Mouse (Mus musculus): ENCODE measurements around the gene Sfxn1. TPM values are rescaled to one million over a fixed set of nuclear protein-coding genes. Genes with fewer than 3 reads are reported as not detected.

The Sfxn1 gene
- polyA plus RNA-seq, 1 experiment = 8.6 TPM

GRCm38 (mm10) chr13:54075416-54075815, 3.7 kb downstream of the Sfxn1 start:
- no peak for DNase-seq
- no peak overlapping the region for H3K4me3 ChIP-seq (replicated peaks; ENCODE audit: extremely low read depth, low read depth, low read length)
- TF ChIP-seq CTCF (IDR thresholded peaks at IDR 0.05; ENCODE audit: insufficient read depth, low read length) = no peak
- no peak for TF ChIP-seq POLR2A (IDR thresholded peaks at IDR 0.05; ENCODE audit: borderline replicate concordance, extremely low read depth, low read depth, low read length)
- WGBS = 73% methylated on average over 2 of the region's 2 CpGs
- peaks cover 2% of the 10 kb centered on the region; the same call in 1 of the 2 replicates for H3K4me1 ChIP-seq (ENCODE audit: control insufficient read depth, insufficient read depth, low read length)

- no peak for DNase-seq
- Histone ChIP-seq H3K4me1 (ENCODE audit: control insufficient read depth, insufficient read depth, low read length) (peaks cover 2% of the 10 kb centered on the region; the same call in 1 of the 2 replicates), H3K4me3 (replicated peaks; ENCODE audit: extremely low read depth, low read depth, low read length) (no peak overlapping the region)
- 87% methylated on average over 6 of the region's 6 CpGs for WGBS
- TF ChIP-seq POLR2A (IDR thresholded peaks at IDR 0.05; ENCODE audit: borderline replicate concordance, extremely low read depth, low read depth, low read length) = no peak
- no peak for TF ChIP-seq CTCF (IDR thresholded peaks at IDR 0.05; ENCODE audit: insufficient read depth, low read length)
Measured at GRCm38 (mm10) chr13:54076051-54076450, 4.4 kb downstream of the Sfxn1 start.

- WGBS = 86% methylated on average over 11 of the region's 11 CpGs
- peaks cover 2% of the 10 kb centered on the region; the same call in 1 of the 2 replicates for H3K4me1 ChIP-seq (ENCODE audit: control insufficient read depth, insufficient read depth, low read length)
- TF ChIP-seq POLR2A (IDR thresholded peaks at IDR 0.05; ENCODE audit: borderline replicate concordance, extremely low read depth, low read depth, low read length) (no peak), CTCF (IDR thresholded peaks at IDR 0.05; ENCODE audit: insufficient read depth, low read length) (no peak)
- H3K4me3 ChIP-seq (replicated peaks; ENCODE audit: extremely low read depth, low read depth, low read length) = no peak overlapping the region
- DNase-seq = no peak
Measured at GRCm38 (mm10) chr13:54076762-54077460, 5.2 kb downstream of the Sfxn1 start.

GRCm38 (mm10) chr13:54077470-54078174, 6.0 kb downstream of the Sfxn1 start:
- WGBS = 74% methylated on average over 11 of the region's 11 CpGs
- H3K4me3 ChIP-seq (replicated peaks; ENCODE audit: extremely low read depth, low read depth, low read length) = no peak overlapping the region
- H3K4me1 ChIP-seq (ENCODE audit: control insufficient read depth, insufficient read depth, low read length) = peaks cover 2% of the 10 kb centered on the region; the same call in 1 of the 2 replicates
- TF ChIP-seq CTCF (IDR thresholded peaks at IDR 0.05; ENCODE audit: insufficient read depth, low read length) (no peak), POLR2A (IDR thresholded peaks at IDR 0.05; ENCODE audit: borderline replicate concordance, extremely low read depth, low read depth, low read length) (no peak)
- DNase-seq = no peak

GRCm38 (mm10) chr13:54079782-54080759, 8.4 kb downstream of the Sfxn1 start:
- peaks cover 2% of the 10 kb centered on the region; the same call in 1 of the 2 replicates for H3K4me1 ChIP-seq (ENCODE audit: control insufficient read depth, insufficient read depth, low read length)
- TF ChIP-seq POLR2A (IDR thresholded peaks at IDR 0.05; ENCODE audit: borderline replicate concordance, extremely low read depth, low read depth, low read length) (no peak), CTCF (IDR thresholded peaks at IDR 0.05; ENCODE audit: insufficient read depth, low read length) (no peak)
- H3K4me3 ChIP-seq (replicated peaks; ENCODE audit: extremely low read depth, low read depth, low read length) = no peak overlapping the region
- WGBS = 63% methylated on average over 12 of the region's 12 CpGs
- DNase-seq = no peak

GRCm38 (mm10) chr13:54080785-54081184, 9.1 kb downstream of the Sfxn1 start:
- 84% methylated on average over 1 of the region's 1 CpGs for WGBS
- no peak for DNase-seq
- Histone ChIP-seq H3K4me3 (replicated peaks; ENCODE audit: extremely low read depth, low read depth, low read length) (no peak overlapping the region), H3K4me1 (ENCODE audit: control insufficient read depth, insufficient read depth, low read length) (peaks cover 2% of the 10 kb centered on the region; the same call in 1 of the 2 replicates)
- TF ChIP-seq CTCF (IDR thresholded peaks at IDR 0.05; ENCODE audit: insufficient read depth, low read length) = no peak
- no peak for TF ChIP-seq POLR2A (IDR thresholded peaks at IDR 0.05; ENCODE audit: borderline replicate concordance, extremely low read depth, low read depth, low read length)

GRCm38 (mm10) chr13:54082946-54083345, 11.3 kb downstream of the Sfxn1 start:
- TF ChIP-seq POLR2A (IDR thresholded peaks at IDR 0.05; ENCODE audit: borderline replicate concordance, extremely low read depth, low read depth, low read length) (no peak), CTCF (IDR thresholded peaks at IDR 0.05; ENCODE audit: insufficient read depth, low read length) (no peak)
- 76% methylated on average over 5 of the region's 5 CpGs for WGBS
- H3K4me3 ChIP-seq (replicated peaks; ENCODE audit: extremely low read depth, low read depth, low read length) = no peak overlapping the region
- DNase-seq = no peak
- peaks cover 2% of the 10 kb centered on the region; the same call in 1 of the 2 replicates for H3K4me1 ChIP-seq (ENCODE audit: control insufficient read depth, insufficient read depth, low read length)

GRCm38 (mm10) chr13:54084178-54084577, 12.5 kb downstream of the Sfxn1 start:
- no peak for DNase-seq
- Histone ChIP-seq H3K4me1 (ENCODE audit: control insufficient read depth, insufficient read depth, low read length) (peaks cover 2% of the 10 kb centered on the region; the same call in 1 of the 2 replicates), H3K4me3 (replicated peaks; ENCODE audit: extremely low read depth, low read depth, low read length) (no peak overlapping the region)
- 55% methylated on average over 4 of the region's 4 CpGs for WGBS
- no peak for TF ChIP-seq POLR2A (IDR thresholded peaks at IDR 0.05; ENCODE audit: borderline replicate concordance, extremely low read depth, low read depth, low read length)
- TF ChIP-seq CTCF (IDR thresholded peaks at IDR 0.05; ENCODE audit: insufficient read depth, low read length) = no peak

GRCm38 (mm10) chr13:54084826-54085225, 13.2 kb downstream of the Sfxn1 start:
- 72% methylated on average over 5 of the region's 5 CpGs for WGBS

More at GRCm38 (mm10) chr13:54084826-54085225, 13.2 kb downstream of the Sfxn1 start:
- no peak overlapping the region for H3K4me3 ChIP-seq (replicated peaks; ENCODE audit: extremely low read depth, low read depth, low read length)
- no peak for DNase-seq
- TF ChIP-seq CTCF (IDR thresholded peaks at IDR 0.05; ENCODE audit: insufficient read depth, low read length) (no peak), POLR2A (IDR thresholded peaks at IDR 0.05; ENCODE audit: borderline replicate concordance, extremely low read depth, low read depth, low read length) (no peak)
- no peaks in the 10 kb centered on the region; the same call in 1 of the 2 replicates for H3K4me1 ChIP-seq (ENCODE audit: control insufficient read depth, insufficient read depth, low read length)
